Mouse (Mus musculus) erythroid progenitor cell, adult 5-6 weeks (primary cell): ENCODE results near the gene Gm8251. TPM values are rescaled to one million over a fixed set of nuclear protein-coding genes. Genes with fewer than 3 reads are reported as not detected.

ENCODE experiments used
- total RNA-seq, 2 experiments: library from RNA; stranded (forward) in 1 of 2; stranded (reverse) in 1 of 2; fragments of 150-400 nt in 1 of 2; fragments of 186-747, 209-891 nt in 1 of 2; gene quantifications; 2 replicates each; pipeline versions ENCODE4 v1.2.3 to v1.2.4; 2015 to 2017; ENCODE audit warnings: low replicate concordance in 2 of 2

The Gm8251 gene
- total RNA-seq, 2 experiments from 2014 or later: 2.1 to 5.9 TPM

Other genes with a start within 250 kb of the Gm8251 start
- 6.5 and 8.0 TPM in 2 replicates for gene Uxs1, start 234.1 kb downstream of the Gm8251 start, total RNA-seq (2015; ENCODE audit: low replicate concordance)
- 5.8 and 7.9 TPM in 2 replicates for gene Uxs1, start 234.1 kb downstream of the Gm8251 start, total RNA-seq (2017; ENCODE audit: low replicate concordance)
- 42.2 and 53.2 TPM in 2 replicates for gene Tpp2, start 128.3 kb downstream of the Gm8251 start, total RNA-seq (2015; ENCODE audit: low replicate concordance)
- gene Tpp2, start 128.3 kb downstream of the Gm8251 start, total RNA-seq (2017; ENCODE audit: low replicate concordance): 31.3 and 51.7 TPM in 2 replicates
- not detected in 2 replicates for gene Mettl21c, start 41.9 kb downstream of the Gm8251 start, total RNA-seq (2015; ENCODE audit: low replicate concordance)
- gene Mettl21c, start 41.9 kb downstream of the Gm8251 start, total RNA-seq (2017; ENCODE audit: low replicate concordance): not detected in 2 replicates
- gene Tex30, start 40.5 kb upstream of the Gm8251 start, total RNA-seq (2015; ENCODE audit: low replicate concordance): 22.7 and 36.9 TPM in 2 replicates
- 8.5 and 34.1 TPM in 2 replicates for gene Tex30, start 40.5 kb upstream of the Gm8251 start, total RNA-seq (2017; ENCODE audit: low replicate concordance)
- 1.1 and 1.7 TPM in 2 replicates for gene Kdelc1, start 56.9 kb upstream of the Gm8251 start, total RNA-seq (2015; ENCODE audit: low replicate concordance)
- 0.64 and 1.5 TPM in 2 replicates for gene Kdelc1, start 56.9 kb upstream of the Gm8251 start, total RNA-seq (2017; ENCODE audit: low replicate concordance)
- gene Bivm, start 57.0 kb upstream of the Gm8251 start, total RNA-seq (2015; ENCODE audit: low replicate concordance): 0.72 and 1.3 TPM in 2 replicates
- 0.64 TPM in 1 of 2 replicates, not detected in the other for gene Bivm, start 57.0 kb upstream of the Gm8251 start, total RNA-seq (2017; ENCODE audit: low replicate concordance)
- 2.5 and 6.7 TPM in 2 replicates for gene Ercc5, start 85.8 kb upstream of the Gm8251 start, total RNA-seq (2015; ENCODE audit: low replicate concordance)
- 5.5 and 6.5 TPM in 2 replicates for gene Ercc5, start 85.8 kb upstream of the Gm8251 start, total RNA-seq (2017; ENCODE audit: low replicate concordance)
- gene Mettl21e, start 157.0 kb upstream of the Gm8251 start, total RNA-seq (2015; ENCODE audit: low replicate concordance): not detected in 2 replicates
- gene Mettl21e, start 157.0 kb upstream of the Gm8251 start, total RNA-seq (2017; ENCODE audit: low replicate concordance): not detected in 2 replicates